Mouse (Mus musculus) monocyte, adult 2 months (primary cell): Measurements from ENCODE around the gene Slf1.
A peak's percentile ranks its signal among the peaks of the same experiment; 100 is the strongest.
"Not testable (repeated sequence)": the region's sequence is repeated elsewhere in the genome, so short reads cannot be mapped to it uniquely, and the experiment has no call there.

Experiments used
- DNase-seq, 2 experiments: peaks; one replicate each; pipeline ENCODE4 v3.0.0; 2022; ENCODE audit warnings: low spot score in 2 of 2, low read depth in 1 of 2

Slf1 gene

GRCm38 (mm10) chr13:77134931-77135620 lies at the start of gene Slf1, which contains the start of gene 2210408I21Rik:
TSS of gene Slf1 (minus strand) at chr13:77135473.
TSS of gene 2210408I21Rik (plus strand) at chr13:77135540.
- peak; percentile 42 to 62 for DNase-seq

GRCm38 (mm10) chr13:77177931-77178330 lies 42.7 kb upstream of the Slf1 start:
- DNase-seq = no peak

GRCm38 (mm10) chr13:77140890-77141289 lies 5.6 kb upstream of the Slf1 start:
- no peak for DNase-seq

GRCm38 (mm10) chr13:77135621-77135981 lies 328 bp upstream of the Slf1 start:
- no peak for DNase-seq

- no peak for DNase-seq
These were observed 4.1 kb downstream of the Slf1 start for GRCm38 (mm10) chr13:77131132-77131531.

GRCm38 (mm10) chr13:77128240-77128639 lies 7.0 kb downstream of the Slf1 start:
- no peak for DNase-seq

GRCm38 (mm10) chr13:77125159-77125558 lies 10.1 kb downstream of the Slf1 start:
- DNase-seq = no peak

GRCm38 (mm10) chr13:77118695-77119094 lies 16.6 kb downstream of the Slf1 start:
- DNase-seq = no peak

GRCm38 (mm10) chr13:77107734-77108133 lies 27.5 kb downstream of the Slf1 start:
- DNase-seq = no peak

- not testable (repeated sequence) for DNase-seq
These were observed 42.4 kb downstream of the Slf1 start for GRCm38 (mm10) chr13:77092876-77093275.

- DNase-seq = no peak
These were observed 63.2 kb downstream of the Slf1 start for GRCm38 (mm10) chr13:77072030-77072429.

- no peak for DNase-seq
These were observed 66.4 kb downstream of the Slf1 start for GRCm38 (mm10) chr13:77068847-77069246.

- DNase-seq = no peak
These were observed 72.1 kb downstream of the Slf1 start for GRCm38 (mm10) chr13:77063221-77063620.

GRCm38 (mm10) chr13:77049736-77050135 lies 85.5 kb downstream of the Slf1 start:
- no peak for DNase-seq

- DNase-seq = no peak
These were observed 86.8 kb downstream of the Slf1 start for GRCm38 (mm10) chr13:77048461-77048860.

GRCm38 (mm10) chr13:77047179-77047931 lies 87.9 kb downstream of the Slf1 start:
- DNase-seq = no peak

- no peak for DNase-seq
These were observed 88.9 kb downstream of the Slf1 start for GRCm38 (mm10) chr13:77046416-77046815.

- no peak for DNase-seq
These were observed 89.9 kb downstream of the Slf1 start for GRCm38 (mm10) chr13:77045375-77045774.

- DNase-seq = no peak
These were observed 91.9 kb downstream of the Slf1 start for GRCm38 (mm10) chr13:77043375-77043774.

- no peak for DNase-seq
These were observed 105.7 kb downstream of the Slf1 start for GRCm38 (mm10) chr13:77029594-77029993.

- no peak for DNase-seq
These were observed 116.4 kb downstream of the Slf1 start for GRCm38 (mm10) chr13:77018851-77019250.

- DNase-seq = no peak
These were observed 131.6 kb downstream of the Slf1 start for GRCm38 (mm10) chr13:77003684-77004083.

- DNase-seq = no peak
These were observed 132.6 kb downstream of the Slf1 start for GRCm38 (mm10) chr13:77002628-77003027.
